Mouse (Mus musculus) CH12.LX (cell line): ENCODE results near the gene Pfkp. TPM values are rescaled to one million over a fixed set of nuclear protein-coding genes. Genes with fewer than 3 reads are reported as not detected.

ENCODE experiments used
- DNase-seq: peaks from one replicate; pipeline ENCODE4 v3.0.0-alpha.2; 2013; ENCODE audit errors: extremely low read depth
- H3K27ac ChIP-seq: 2 replicates; pipeline ENCODE4 v1.5.1; 2012; ENCODE audit warnings: low read depth, mild to moderate bottlenecking, control low read depth, moderate library complexity; ENCODE audit not compliant: insufficient read depth
- H3K27me3 ChIP-seq: replicated peaks from 2 replicates; pipeline ENCODE3; 2012; ENCODE audit warnings: inconsistent platforms
- H3K36me3 ChIP-seq, 2 experiments: replicated peaks in 1 of 2; 2 replicates each; pipeline versions ENCODE3 to v1.6.1; 2012; ENCODE audit warnings: inconsistent platforms in 1 of 2, low read length in 1 of 2, mild to moderate bottlenecking in 1 of 2, mixed read lengths in 1 of 2, moderate library complexity in 1 of 2; ENCODE audit not compliant: control insufficient read depth in 1 of 2, insufficient read depth in 1 of 2
- H3K4me1 ChIP-seq, 2 experiments: 2 replicates each; pipeline ENCODE4 v1.6.1; 2012; ENCODE audit warnings: inconsistent platforms in 1 of 2, moderate library complexity in 1 of 2; ENCODE audit not compliant: insufficient read depth in 2 of 2, control insufficient read depth in 1 of 2
- H3K4me2 ChIP-seq: 2 replicates; pipeline ENCODE4 v1.6.1; 2012; ENCODE audit warnings: low read depth, mild to moderate bottlenecking, control low read depth; ENCODE audit not compliant: poor library complexity, insufficient read depth, severe bottlenecking
- H3K4me3 ChIP-seq, 3 experiments: fragments of 150-350 bp in 1 of 3; sonication (generic) in 1 of 3; replicated peaks in 1 of 3; 2 replicates each; pipeline versions ENCODE3 to v1.5.1; 2011 to 2012; ENCODE audit warnings: low read depth in 2 of 3, low read length in 2 of 3, mild to moderate bottlenecking in 2 of 3, moderate library complexity in 2 of 3, control low read depth in 1 of 3, improper control_type of control experiment in 1 of 3, inconsistent platforms in 1 of 3, mixed read lengths in 1 of 3; ENCODE audit not compliant: poor library complexity in 1 of 3
- H3K79me2 ChIP-seq: replicated peaks from 2 replicates; pipeline ENCODE4 v1.6.1; 2012; ENCODE audit warnings: mild to moderate bottlenecking, moderate library complexity; ENCODE audit not compliant: control insufficient read depth, poor library complexity, insufficient read depth, severe bottlenecking; ENCODE audit errors: extremely low read depth
- H3K9ac ChIP-seq: 2 replicates; pipeline ENCODE4 v1.6.1; 2012; ENCODE audit warnings: low read depth, mild to moderate bottlenecking, control low read depth, moderate library complexity; ENCODE audit not compliant: insufficient read depth
- H3K9me3 ChIP-seq: replicated peaks from 2 replicates; pipeline ENCODE3; 2012; ENCODE audit warnings: low read length, inconsistent platforms, mixed read lengths
- E2F4 ChIP-seq: IDR thresholded peaks from 2 replicates; pipeline ENCODE4 v1.6.1; 2011; ENCODE audit warnings: low read depth, low read length, improper control_type of control experiment; ENCODE audit not compliant: insufficient replicate concordance
- EP300 ChIP-seq: IDR thresholded peaks from 2 replicates; pipeline ENCODE4 v1.6.1; 2011; ENCODE audit warnings: low read length, improper control_type of control experiment
- GABPA ChIP-seq: IDR thresholded peaks from 2 replicates; pipeline ENCODE4 v1.6.1; 2012; ENCODE audit warnings: low read depth, low read length, improper control_type of control experiment, inconsistent platforms; ENCODE audit not compliant: insufficient replicate concordance
- HCFC1 ChIP-seq: IDR thresholded peaks from 2 replicates; pipeline ENCODE4 v1.6.1; 2012; ENCODE audit warnings: low read depth, mild to moderate bottlenecking, inconsistent platforms, low read length, improper control_type of control experiment
- IRF4 ChIP-seq: IDR thresholded peaks from 2 replicates; pipeline ENCODE4 v1.6.1; 2014; ENCODE audit warnings: low read depth, mild to moderate bottlenecking, inconsistent platforms, low read length, improper control_type of control experiment
- JUN ChIP-seq: IDR thresholded peaks from 2 replicates; pipeline ENCODE4 v1.6.1; 2011; ENCODE audit warnings: low read depth, mild to moderate bottlenecking, low read length, improper control_type of control experiment, moderate library complexity; ENCODE audit not compliant: insufficient read depth
- JUND ChIP-seq: conservative IDR thresholded peaks from 2 replicates; pipeline ENCODE4 v1.6.1; 2011; ENCODE audit warnings: low read depth, low read length, improper control_type of control experiment
- KAT2A ChIP-seq: IDR thresholded peaks from 2 replicates; pipeline ENCODE4 v1.6.1; 2012; ENCODE audit warnings: low read length, improper control_type of control experiment, inconsistent platforms; ENCODE audit not compliant: insufficient replicate concordance
- MAZ ChIP-seq: IDR thresholded peaks from 2 replicates; pipeline ENCODE4 v1.6.1; 2012; ENCODE audit warnings: low read depth, mild to moderate bottlenecking, inconsistent platforms, low read length, improper control_type of control experiment, moderate library complexity
- MYC ChIP-seq: IDR thresholded peaks from 2 replicates; pipeline ENCODE4 v1.6.1; 2011; ENCODE audit warnings: low read depth, mild to moderate bottlenecking, improper control_type of control experiment, low read length
- NELFE ChIP-seq: IDR thresholded peaks from 2 replicates; pipeline ENCODE4 v1.6.1; 2011; ENCODE audit warnings: low read depth, low read length, improper control_type of control experiment
- POLR2A ChIP-seq: IDR thresholded peaks from 2 replicates; pipeline ENCODE4 v1.6.1; 2011; ENCODE audit warnings: low read depth, mild to moderate bottlenecking, improper control_type of control experiment, low read length
- POLR2AphosphoS2 ChIP-seq: IDR thresholded peaks from 2 replicates; pipeline ENCODE4 v1.6.1; 2011; ENCODE audit warnings: low read depth, low read length, improper control_type of control experiment
- RAD21 ChIP-seq: IDR thresholded peaks from 2 replicates; pipeline ENCODE4 v1.6.1; 2011; ENCODE audit warnings: low read depth, mild to moderate bottlenecking, low read length, improper control_type of control experiment, moderate library complexity
- RCOR1 ChIP-seq: conservative IDR thresholded peaks from 2 replicates; pipeline ENCODE4 v1.6.1; 2012; ENCODE audit warnings: low read depth, mild to moderate bottlenecking, inconsistent platforms, low read length, improper control_type of control experiment
- TCF12 ChIP-seq: IDR thresholded peaks from 2 replicates; pipeline ENCODE4 v1.6.1; 2014; ENCODE audit warnings: low read depth, mild to moderate bottlenecking, inconsistent platforms, low read length, improper control_type of control experiment
- ZNF384 ChIP-seq: IDR thresholded peaks from 2 replicates; pipeline ENCODE4 v1.6.1; 2012; ENCODE audit warnings: low read depth, low read length, improper control_type of control experiment, inconsistent platforms
- dilution Hi-C: fragments of 300-500 bp; cut with MboI; formaldehyde crosslinking; loops from 2 replicates; pipeline ENCODE4 v1.14.3; 2020; ENCODE audit warnings: low sequenced_read_pairs; ENCODE audit not compliant: extremely low pct_unique_long_range_greater_than_20kb, extremely low pct_ligation_motif_present
- in situ Hi-C: fragments of 300-500 bp; cut with MboI; formaldehyde crosslinking; loops from 3 replicates; pipeline ENCODE4 v1.14.3; 2019; ENCODE audit warnings: low sequenced_read_pairs, low pct_ligation_motif_present, low pct_unique_long_range_greater_than_20kb, mixed read lengths
- polyA plus RNA-seq: library from polyadenylated mRNA; unstranded; fragments of >175 nt; gene quantifications from 2 replicates; pipeline ENCODE4 v1.2.1, GENCODE M21; 2012; ENCODE audit warnings: low read depth; ENCODE audit not compliant: insufficient read length
- total RNA-seq, 2 experiments: library from RNA; depleted of rRNA; stranded (reverse); fragments of 300-350 nt in 1 of 2; fragments of >200 nt in 1 of 2; gene quantifications; 2 replicates each; pipeline ENCODE4 v1.2.3; 2012 to 2014

The Pfkp gene
- total and polyA plus RNA-seq, 3 experiments, result 211 to 417 (median 239) TPM

- no peak overlapping the region for H3K27ac ChIP-seq
- dilution Hi-C loops (no loop called here), in situ Hi-C loops (no loop called here)
- H3K4me1 ChIP-seq, result peaks cover 0 to 4% of the 10 kb centered on the region in 2 experiments; a peak in 2 of 4 replicates
- H3K9ac ChIP-seq, result no peak overlapping the region
- TF ChIP-seq MYC (no peak), RCOR1 (no peak), JUN (no peak), GABPA (no peak), JUND (no peak), EP300 (no peak), POLR2A (no peak), E2F4 (no peak), RAD21 (no peak), IRF4 (no peak), ZNF384 (no peak), NELFE (no peak), POLR2AphosphoS2 (no peak), TCF12 (no peak), HCFC1 (no peak), KAT2A (no peak)
- no peaks in the 10 kb centered on the region for H3K9me3 ChIP-seq
- no peak overlapping the region for H3K4me2 ChIP-seq
- H3K36me3 ChIP-seq, result no peaks in the 10 kb centered on the region
- no peaks in the 10 kb centered on the region for H3K79me2 ChIP-seq
- no peaks in the 10 kb centered on the region for H3K27me3 ChIP-seq
- H3K4me3 ChIP-seq, result no peak overlapping the region
- no peak for DNase-seq
Observed at GRCm38 (mm10) chr13:6664216-6664615, 15.6 kb upstream of the Pfkp start.

- no peak for TF ChIP-seq POLR2AphosphoS2
- TF ChIP-seq MYC, result no peak
- TF ChIP-seq MAZ, result no peak
- TF ChIP-seq HCFC1, result no peak
- TF ChIP-seq IRF4, result no peak
- TF ChIP-seq, all 38 proteins: peak for 0
- Histone ChIP-seq H3K4me2 (no peak overlapping the region), H3K4me3 (no peak overlapping the region), H3K9ac (no peak overlapping the region), H3K9me3 (no peaks in the 10 kb centered on the region), H3K27ac (no peak overlapping the region), H3K79me2 (no peaks in the 10 kb centered on the region), H3K4me1 (peaks cover 0 to 6% of the 10 kb centered on the region in 2 experiments; a peak in 2 of 4 replicates), H3K36me3 (no peaks in the 10 kb centered on the region), H3K27me3 (no peaks in the 10 kb centered on the region)
- DNase-seq, result no peak
- dilution Hi-C loops (no loop called here), in situ Hi-C loops (no loop called here)
Observed at GRCm38 (mm10) chr13:6659314-6659713, 10.7 kb upstream of the Pfkp start.
